Mouse (Mus musculus): Measurements from ENCODE around the gene Prkca.

Gene Prkca

GRCm38 (mm10) chr11:108340293-108340692, 3.4 kb downstream of the Prkca start:
- DNase-seq (ENCODE audit: low read depth), result no peak

GRCm38 (mm10) chr11:108336445-108336844, 7.3 kb downstream of the Prkca start:
- DNase-seq (ENCODE audit: low read depth), result peak; percentile 77

- DNase-seq (ENCODE audit: low read depth), result no peak
Measured at GRCm38 (mm10) chr11:108335536-108335935, 8.2 kb downstream of the Prkca start.

DNA sequence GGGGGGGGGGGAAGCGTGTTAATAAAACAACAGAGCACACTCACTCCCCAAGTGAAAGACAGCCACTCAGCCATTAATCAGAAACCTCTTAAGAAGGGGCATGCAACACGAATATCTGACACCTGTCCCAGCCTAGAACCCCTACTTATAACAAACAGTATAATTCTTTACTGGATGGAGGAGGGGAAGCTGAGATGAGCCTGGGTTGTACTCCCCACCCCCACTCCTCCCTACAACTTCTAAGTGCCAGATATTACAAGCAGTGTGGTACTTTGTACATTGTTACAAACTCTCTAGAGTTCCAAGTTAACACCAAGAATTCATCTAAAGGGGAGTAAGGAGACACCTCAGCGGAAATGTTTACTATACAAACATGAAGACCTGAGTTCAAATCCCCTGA, 9.1 kb downstream of the Prkca start:
- no peak for DNase-seq (ENCODE audit: low read depth)

- DNase-seq (ENCODE audit: low read depth), result no peak
Measured at GRCm38 (mm10) chr11:108333583-108334379, 9.9 kb downstream of the Prkca start.

DNA sequence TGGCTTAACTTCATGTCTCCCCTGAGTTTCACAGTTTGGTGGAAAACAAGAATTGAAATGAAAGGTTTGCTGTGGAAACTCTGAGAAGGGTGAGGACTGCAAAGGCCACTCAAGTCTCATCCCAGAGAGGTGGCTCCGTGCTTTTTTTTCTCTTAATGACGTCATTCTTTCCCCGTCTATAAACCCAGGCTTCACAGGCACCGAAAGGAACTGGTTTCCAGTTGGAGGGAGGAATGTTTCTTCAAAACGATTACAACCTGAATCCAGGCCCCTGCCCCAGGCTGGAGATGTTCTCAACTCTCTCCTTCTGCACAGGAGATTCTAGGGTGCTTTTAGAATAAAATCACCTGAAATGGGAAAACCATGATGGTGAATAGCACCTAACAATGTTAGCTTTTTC, 10.7 kb downstream of the Prkca start:
- DNase-seq (ENCODE audit: low read depth), result no peak

DNA sequence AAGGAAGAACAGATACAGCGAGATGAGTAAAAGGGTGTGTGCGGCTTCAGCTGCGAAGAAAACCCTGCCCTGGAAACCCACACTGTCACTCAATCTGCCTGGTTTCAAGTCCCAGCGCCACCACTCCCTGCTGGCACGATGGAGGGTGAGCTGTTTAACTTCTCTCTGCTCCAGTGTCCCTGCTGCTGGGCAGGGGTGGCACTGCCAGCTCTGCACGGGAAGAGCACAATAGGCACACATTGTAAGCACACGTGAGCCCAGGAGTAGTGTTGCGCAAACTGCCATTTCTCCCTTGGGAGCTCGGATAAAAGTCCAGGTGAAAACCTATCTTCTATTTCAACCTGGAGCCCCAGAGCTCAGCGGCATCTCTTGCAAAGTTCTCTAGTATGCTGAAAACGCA, 12.9 kb downstream of the Prkca start:
- DNase-seq (ENCODE audit: low read depth), result no peak

DNA sequence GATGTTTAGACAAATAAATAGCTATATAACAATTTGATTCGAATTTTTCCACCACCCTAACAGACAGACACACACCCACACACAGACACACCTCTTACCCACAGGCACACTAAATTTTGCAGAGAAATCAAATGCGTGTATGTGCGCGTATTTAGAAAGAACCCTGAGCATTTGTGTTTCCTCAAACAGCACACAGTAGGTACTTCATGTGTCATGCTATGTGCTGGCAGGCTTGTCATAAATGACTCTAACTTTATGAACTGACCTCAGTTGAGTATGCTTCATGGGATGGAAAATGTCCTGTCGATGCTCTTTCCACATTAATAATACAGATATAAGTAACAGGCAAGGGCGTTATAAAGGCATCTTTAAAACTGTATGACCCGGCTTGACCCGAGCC, 17.8 kb downstream of the Prkca start:
- DNase-seq (ENCODE audit: low read depth), result no peak

- DNase-seq (ENCODE audit: low read depth), result no peak
Measured at GRCm38 (mm10) chr11:108322156-108322555, 21.6 kb downstream of the Prkca start.

GRCm38 (mm10) chr11:108320561-108320960, 23.2 kb downstream of the Prkca start:
- DNase-seq (ENCODE audit: low read depth), result no peak

DNA sequence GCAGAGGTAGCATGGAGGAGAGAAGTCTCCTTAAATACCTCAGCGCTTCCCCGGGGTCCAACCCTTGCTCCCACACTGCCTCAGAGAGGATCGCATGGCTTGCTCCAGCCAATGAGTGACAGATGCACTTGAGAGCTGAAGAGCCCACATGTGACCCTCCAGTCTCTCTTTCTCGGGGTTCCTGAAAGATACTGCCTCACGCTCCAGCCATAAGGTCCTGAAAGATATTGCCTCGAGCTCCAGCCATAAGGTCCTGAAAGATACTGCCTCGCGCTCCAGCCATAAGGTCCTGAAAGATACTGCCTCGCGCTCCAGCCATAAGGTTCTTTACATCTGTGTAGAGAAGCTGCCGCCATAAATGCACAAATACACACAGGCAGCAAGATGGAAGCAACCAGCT, 24.6 kb downstream of the Prkca start:
- DNase-seq (ENCODE audit: low read depth), result no peak

DNA sequence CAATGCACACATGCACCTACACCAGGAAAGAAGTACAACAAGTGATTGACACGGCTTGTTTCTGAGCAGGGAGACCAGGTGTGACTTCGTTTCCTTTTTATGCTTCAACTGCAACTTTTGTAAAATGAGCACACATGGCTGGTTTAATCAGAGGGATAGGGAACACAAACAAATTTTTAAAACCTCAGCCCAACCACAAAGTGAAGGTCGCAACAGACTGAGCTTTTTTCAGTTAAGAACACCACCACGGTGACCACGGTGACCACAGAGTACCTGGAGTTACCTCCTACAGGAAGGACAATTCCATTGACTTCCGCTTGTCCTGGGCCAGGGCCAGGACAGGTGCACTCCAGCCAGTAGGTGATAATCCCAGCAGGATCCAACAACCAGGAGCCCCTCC, 25.9 kb downstream of the Prkca start:
- no peak for DNase-seq (ENCODE audit: low read depth)

DNA sequence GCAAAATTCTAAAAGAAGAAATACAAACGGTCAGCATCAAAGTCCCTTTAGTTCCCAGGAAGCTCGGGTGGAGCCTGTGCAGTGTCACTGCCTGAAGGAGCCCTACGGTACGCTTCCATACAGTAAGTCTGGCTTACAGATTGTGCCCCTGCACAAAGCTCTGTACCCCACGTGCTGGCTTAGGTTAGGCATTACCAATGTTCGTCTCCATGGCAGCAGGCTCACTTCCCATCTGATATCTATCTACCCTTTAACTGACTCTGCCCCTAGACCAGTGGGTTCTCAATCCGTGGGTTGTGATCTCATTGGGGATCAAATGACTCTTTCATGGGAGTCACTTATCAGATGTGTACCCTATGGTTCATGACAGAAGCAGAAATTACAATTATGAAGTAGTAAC, 28.0 kb downstream of the Prkca start:
- no peak for DNase-seq (ENCODE audit: low read depth)

DNA sequence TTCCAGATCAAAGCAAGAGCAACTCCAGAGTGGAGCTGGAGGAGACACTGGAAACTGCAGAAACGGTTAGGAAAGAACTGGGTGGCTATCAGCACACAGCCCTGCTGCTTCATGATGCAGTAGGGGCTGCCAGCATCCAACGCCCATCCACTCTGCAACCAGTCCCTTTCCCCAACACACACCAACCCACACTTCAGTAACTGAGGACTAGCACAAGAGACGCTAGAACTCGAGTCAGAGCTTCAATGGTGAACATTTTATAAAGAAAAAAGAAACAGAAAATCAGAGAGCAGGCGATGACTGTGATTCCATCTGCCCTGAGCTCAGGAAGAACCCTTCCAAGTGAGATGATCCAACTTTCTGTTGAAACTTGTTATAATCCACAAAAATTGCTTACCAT, 31.2 kb downstream of the Prkca start:
- DNase-seq (ENCODE audit: low read depth), result no peak

DNA sequence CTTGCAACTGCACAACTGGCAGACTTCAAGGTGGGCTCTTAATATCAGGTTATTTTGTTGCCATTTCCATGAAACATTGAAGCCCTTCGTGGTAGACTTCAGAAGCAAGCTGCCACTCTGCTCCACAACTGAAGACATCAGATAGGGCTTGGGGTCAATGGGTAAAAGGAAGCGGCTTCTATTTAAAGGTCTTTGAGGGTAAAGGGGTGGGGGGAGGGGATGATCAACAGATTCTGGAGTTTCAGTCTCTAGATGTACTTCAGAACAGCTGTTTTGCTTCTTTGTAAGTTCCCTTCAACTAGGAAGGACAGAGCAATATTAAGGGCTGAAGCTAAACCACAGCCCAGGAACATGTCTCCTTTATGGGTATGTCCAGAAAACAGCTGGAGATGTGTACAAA, 31.8 kb downstream of the Prkca start:
- DNase-seq (ENCODE audit: low read depth), result no peak

DNA sequence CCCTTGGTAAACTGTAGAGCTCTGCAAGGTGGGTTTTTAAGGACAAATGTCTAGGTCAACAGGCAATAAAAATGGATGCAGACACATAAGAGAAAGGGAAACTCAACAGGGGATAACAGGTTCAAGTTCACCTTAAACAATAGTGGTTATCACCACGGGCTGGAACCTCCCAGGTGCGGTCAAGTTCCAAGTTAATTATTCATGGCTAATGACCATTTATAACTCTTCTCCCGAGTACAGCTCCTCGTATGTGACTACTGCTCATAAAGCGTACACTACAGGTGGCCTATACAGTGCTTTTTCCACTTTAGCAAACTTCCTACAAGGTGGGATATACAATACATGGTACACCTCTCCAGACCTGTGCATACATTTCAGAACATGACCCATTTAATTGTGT, 33.9 kb downstream of the Prkca start:
- no peak for DNase-seq (ENCODE audit: low read depth)

GRCm38 (mm10) chr11:108308253-108308652, 35.5 kb downstream of the Prkca start:
- no peak for DNase-seq (ENCODE audit: low read depth)

DNA sequence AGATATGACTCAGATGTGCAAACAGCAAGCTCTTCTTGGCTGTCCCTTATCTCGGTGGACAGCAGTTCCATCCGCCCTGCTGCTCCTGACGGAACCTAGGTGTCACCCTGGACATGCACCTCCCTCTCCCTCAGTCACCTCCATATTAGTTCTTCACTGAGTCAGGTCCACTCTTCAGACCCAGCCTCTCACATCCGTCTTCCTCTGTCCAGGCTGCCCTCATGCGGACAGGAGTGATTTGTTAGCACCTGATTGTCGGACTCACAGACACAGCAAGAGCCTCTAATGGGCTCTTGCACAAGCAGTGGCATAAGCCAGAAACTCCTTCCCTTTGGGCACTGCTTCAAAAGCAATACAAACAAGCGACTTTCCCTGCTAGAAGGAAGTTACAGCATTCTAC, 36.5 kb downstream of the Prkca start:
- DNase-seq (ENCODE audit: low read depth), result peak; percentile 43

GRCm38 (mm10) chr11:108303787-108304186, 39.9 kb downstream of the Prkca start:
- DNase-seq (ENCODE audit: low read depth), result no peak

DNA sequence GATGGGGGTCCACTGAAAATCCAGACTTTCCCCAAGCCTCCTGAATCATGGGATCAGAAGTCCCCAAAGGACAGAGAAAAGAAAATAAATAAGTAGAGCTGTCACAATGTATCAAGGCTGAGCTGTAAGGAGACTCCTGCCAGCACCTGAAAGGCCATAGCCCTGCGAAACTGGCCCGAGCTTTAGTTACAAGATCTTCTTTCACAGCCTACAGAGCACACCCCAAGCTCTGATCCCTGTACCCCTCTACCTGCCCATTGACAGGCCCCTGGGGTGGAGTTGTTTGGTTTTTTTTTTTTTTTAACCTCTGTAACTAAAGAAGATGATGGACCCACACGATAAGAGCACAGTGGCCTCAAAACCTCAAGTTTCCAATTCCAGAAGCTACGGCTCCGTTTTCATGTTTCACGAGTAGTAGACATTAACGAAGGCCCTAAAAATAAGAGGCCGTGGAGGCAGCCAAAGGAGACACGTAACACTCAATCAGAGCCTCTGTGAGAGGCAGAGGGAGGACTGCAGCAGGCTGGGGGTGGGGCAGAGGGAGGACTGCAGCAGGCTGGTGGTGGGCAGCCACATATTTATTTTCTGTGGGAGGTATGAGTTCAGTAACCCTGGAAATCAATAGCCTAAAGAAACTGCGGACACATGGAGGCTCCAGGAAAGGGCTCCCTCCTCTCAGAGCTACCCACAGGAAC, 41.8 kb downstream of the Prkca start:
- no peak for DNase-seq (ENCODE audit: low read depth)

DNA sequence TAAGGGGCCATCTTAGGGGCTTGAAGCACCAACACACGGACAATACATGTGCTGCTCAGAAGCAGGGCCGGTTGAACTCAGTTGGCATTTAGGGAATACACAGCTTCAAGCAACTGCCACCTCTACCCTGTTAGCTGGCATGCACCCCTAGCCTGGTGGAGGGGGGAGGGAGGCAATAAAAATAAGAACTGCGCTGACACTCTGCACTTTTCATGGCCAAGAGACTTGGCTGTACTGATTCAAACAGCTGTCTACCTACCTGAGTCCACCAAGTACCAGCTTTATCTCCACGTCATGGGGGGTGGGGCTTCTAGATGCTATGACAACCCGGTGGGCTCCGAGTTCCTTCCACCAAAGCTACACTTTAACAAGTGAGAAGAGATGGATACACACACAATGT, 42.7 kb downstream of the Prkca start:
- no peak for DNase-seq (ENCODE audit: low read depth)

DNA sequence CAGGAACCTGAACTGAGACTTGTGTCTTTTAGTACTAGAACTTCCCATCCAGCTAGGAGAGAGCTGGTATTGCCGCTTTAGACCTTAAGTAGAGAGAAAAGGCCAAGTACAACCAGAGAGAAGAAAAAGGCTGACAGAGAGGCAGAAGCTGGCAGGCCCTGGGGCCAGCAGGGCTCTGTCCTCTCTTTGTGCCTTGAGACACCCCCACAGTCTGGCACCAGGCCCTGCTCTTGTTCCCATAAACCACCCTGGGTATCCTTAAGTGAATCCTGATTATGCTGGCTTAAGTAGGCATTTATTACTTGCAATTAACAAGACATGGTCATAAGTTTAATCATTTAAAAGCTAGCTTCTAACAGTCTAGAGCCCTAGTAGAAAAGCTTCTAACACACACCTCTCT, 43.3 kb downstream of the Prkca start:
- DNase-seq (ENCODE audit: low read depth), result no peak

DNA sequence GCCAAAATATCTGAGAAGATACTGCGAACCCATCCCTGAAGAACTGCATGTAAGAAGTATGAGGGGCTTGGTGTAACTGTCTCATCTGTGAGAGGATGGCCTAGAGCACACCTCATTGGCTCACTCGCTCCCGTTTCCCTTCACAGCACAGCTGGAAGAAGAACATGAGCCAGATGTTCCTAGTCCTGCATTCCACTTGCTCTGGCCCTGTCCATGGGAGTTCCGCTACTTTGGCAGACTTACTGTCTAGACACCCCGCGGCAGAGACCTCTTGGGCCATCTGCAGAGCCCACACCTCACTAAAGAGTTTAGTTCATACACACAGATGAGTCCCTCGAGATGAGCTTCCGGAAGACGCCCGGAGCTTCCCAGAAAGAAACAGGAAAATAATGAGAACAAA, 43.8 kb downstream of the Prkca start:
- DNase-seq (ENCODE audit: low read depth), result no peak

GRCm38 (mm10) chr11:108297956-108298355, 45.8 kb downstream of the Prkca start:
- no peak for DNase-seq (ENCODE audit: low read depth)
